Mouse (Mus musculus): Measurements from ENCODE around the gene 2310033P09Rik.

Gene 2310033P09Rik

DNA sequence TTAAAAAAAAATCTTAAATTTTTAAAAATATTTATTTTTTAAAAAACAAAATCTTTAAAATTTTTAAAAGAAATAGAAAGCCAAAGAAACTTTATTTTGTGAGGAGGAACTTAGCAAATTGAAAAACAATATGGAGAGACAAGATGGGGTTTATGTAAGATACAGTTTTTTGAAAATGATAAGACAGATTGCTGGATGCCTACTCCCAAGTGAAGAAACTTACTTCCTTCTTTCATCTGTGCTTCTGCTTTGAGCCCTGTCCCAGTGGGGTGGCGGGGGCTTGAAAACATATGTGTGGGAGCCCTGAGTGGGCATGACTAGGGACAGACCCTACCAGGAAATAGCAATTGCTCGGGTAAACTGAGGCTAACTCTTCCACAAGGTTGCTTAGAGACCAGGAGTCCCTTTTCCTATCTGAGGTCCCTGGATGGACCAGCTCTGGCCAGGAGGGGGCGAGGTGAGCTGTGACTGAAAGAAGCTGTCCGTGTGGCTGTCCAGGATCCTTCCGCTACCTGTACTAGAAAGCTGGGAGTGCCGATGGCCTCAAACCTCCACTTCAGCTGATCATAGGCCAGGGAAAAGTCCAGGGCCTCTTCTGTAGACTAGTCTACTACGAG is 22.1 kb downstream of the 2310033P09Rik start:
- peak; percentile 59 for DNase-seq

DNA sequence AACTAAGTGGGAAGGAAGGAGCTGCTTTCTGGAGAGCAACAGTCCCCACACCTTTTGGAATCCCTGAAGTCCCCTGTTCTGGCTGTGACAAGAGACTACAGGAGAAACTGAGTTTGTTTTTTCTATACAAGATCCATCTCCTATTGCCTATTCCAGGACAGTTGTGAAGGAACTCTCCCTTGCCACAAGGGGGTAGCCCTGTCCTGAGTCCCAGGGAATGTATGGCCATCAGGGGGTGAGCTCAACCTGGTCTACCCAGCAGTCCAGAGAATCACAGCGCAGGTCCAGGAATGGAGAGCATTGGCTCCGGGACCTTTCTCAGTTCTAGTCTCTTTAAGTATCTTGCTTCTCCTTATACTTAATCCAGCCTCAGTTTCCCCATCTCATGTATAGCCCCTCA is 24.7 kb downstream of the 2310033P09Rik start:
- DNase-seq = no peak

DNA sequence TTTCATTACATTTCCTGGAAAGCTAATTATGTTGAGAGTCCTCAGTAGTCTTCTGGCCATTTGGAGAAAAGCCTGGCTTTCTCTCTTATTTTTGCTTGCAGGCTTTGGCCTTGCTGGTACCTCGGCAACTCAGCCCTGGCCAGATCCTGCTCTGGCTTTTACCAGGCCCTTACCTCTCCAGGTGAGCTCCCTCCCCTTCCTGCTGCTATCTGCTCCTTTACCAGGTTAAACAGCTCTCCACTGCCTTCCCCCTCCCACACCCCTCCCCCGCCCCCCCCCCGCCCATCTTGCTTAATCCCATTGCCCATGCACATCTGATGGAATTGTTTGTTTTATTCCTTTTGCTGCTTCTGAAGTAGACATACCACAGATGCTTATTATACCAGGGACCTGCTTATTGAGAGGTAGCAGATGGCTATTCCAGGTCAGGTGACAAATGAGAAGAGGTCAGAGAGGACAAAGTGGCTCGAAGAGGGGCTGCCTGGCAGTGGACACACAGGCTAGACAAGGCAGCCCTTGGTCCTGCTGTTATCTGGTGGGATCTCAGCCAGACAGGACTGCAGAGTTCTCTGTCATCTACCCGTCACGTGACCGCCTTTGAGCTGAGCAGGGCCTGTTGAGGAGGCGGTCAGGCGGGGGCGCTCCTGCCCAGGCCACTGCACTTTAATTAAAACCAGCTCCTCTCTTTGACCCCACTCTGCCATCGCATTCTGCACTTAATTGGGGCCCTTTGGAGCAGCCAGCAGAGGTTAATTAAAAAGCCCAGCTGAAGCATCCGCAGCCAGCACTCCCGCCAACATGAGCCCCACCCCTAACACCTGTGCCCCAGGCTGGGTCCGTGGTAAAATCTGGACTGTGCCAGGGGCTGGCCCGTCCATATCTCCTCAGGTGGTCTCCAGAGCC is 30.7 kb downstream of the 2310033P09Rik start:
- peak; percentile 53 for DNase-seq

DNA sequence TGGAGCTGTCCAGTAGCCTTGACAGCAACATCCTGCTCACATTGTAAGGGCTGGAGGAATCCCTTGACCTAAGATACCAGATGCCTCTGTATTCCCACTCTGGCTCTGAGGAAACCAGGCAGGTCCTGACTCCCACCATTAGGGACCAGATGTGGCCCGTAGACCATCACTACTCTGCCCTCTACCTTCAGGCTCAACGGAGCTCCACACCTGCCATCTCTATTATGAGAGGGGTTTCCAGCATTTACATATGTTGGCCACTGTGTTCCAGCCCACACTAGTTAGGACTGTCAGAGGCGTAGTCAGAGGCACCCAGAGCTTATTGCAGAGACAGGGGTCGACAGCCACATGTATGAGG is 31.3 kb downstream of the 2310033P09Rik start:
- no peak for DNase-seq

DNA sequence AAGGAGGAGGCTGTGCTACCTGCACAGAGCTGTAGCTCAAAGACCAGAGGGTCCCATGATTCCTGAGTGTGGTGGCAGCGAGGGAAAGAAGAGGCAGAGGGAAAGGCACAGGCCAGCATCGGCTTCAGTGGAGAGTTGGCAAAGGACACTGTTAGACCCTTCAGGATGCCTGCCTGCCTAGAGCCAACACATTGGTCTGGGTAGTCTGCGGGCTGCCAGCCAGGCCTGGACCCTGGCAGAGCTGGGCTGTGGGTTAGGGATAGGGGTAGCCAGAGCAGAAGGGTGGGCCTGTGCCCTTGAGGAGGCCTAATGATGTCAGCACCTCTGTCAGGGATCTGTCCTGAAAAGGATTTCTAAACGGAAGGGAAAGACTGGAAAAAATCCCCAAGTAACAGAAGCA is 31.7 kb downstream of the 2310033P09Rik start:
- DNase-seq = no peak

DNA sequence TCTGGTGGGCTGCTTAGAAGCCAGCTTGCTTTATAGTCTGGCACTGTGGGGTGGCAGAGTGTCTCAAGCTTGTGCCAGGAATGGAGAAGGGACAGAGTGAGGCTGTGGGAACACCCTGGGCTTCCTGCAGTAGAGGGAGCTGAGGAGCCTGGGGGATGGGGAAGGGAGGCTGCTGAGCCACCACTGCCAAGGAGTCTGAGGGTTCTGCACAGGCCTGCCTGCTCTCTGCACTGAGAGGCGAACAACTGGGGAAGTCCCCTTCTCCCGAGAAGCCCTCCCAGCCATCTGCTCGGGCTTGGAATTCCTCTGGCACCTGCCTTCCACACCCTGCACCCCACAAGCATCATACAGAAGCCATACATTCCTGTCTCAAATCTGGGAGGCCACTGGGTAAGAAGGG is 33.7 kb downstream of the 2310033P09Rik start:
- no peak for DNase-seq

DNA sequence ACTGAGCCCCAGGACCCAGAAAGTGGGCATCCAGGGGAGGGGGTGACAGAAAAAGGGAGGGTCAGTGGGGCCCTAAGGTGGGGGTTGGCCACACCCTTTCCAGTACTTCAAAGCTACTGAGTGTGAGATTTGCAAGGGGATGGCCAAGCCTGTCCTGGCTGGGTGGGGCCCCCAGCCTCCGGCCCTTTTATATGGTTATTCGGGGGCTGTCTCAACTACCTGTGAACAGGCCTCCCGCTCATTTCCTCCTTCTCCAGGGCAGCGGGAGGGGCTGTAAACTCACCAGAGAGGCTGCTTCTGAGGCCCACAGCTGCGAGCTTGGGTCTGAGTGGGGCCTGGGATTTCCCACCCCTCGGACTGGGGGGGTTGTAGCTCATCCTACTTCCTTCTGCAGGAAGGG is 35.7 kb downstream of the 2310033P09Rik start:
- no peak for DNase-seq

DNA sequence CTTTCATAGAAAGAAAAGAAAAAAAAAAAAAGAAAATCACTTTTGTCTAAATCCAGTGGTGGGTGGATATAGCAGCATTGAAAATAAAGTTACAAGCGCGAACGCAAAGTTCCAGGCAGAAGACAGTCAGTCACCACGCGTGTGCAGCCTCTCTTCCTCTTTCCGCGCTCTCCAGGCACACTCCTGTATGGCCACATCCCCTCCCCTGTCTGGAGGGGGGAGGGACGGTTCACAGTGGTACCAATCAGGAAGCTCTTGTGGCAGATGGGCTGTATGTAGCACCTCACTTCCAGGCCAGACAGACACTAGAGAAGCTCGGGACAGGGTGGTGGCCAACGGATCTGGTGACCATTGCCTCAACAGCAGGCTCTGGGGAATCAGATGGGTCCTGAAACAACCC is 40.0 kb downstream of the 2310033P09Rik start:
- DNase-seq = no peak

DNA sequence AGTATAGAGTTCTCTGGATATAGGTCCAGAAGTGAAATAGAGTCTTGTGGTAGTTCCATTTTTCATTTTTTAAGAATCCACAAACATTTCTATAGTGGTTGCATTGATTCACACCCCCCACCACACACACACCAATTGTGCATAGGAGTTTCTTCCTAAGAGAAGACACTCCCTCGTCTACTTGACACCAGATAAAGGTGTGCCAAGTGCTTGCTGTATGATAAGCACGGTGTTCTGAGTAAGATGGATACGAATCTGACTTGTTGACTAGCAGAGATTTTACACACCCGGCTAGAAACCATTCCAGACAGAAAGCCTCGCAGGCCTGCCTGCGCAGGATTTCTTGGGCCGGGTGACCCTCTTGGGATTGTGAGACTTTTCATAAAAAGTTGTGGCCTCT is 51.5 kb downstream of the 2310033P09Rik start:
- DNase-seq = no peak

Measured in right cerebral cortex, postnatal 4 days (tissue).